Mouse (Mus musculus): ENCODE measurements around the gene Tmem179. TPM values are rescaled to one million over a fixed set of nuclear protein-coding genes. Genes with fewer than 3 reads are reported as not detected.

Gene Tmem179
- polyA plus RNA-seq, 1 experiment from 2014 or later: 84.0 TPM

GRCm38 (mm10) chr12:112490444-112490939 lies 26.1 kb downstream of the Tmem179 start:
- WGBS: 52% methylated on average over 3 of the region's 3 CpGs
- Histone ChIP-seq H3K4me1 (peaks cover 16% of the 10 kb centered on the region), H3K36me3 (no peaks in the 10 kb centered on the region), H3K27me3 (replicated peaks) (peaks cover 11% of the 10 kb centered on the region; the same call in 1 of the 2 replicates), H3K4me2 (no peak overlapping the region), H3K4me3 (replicated peaks) (no peak overlapping the region), H3K9ac (replicated peaks) (no peak overlapping the region), H3K9me3 (replicated peaks) (no peaks in the 10 kb centered on the region), H3K27ac (replicated peaks) (0 out of 2 replicates have a peak overlapping the region, but pooled peaks have one; percentile 30)
- 0 out of 2 replicates have a peak, but pooled peaks have one; percentile 21 for ATAC-seq (ENCODE audit: low FRiP score)

GRCm38 (mm10) chr12:112489535-112489934 lies 27.0 kb downstream of the Tmem179 start:
- no peak overlapping the region for H3K27ac ChIP-seq (replicated peaks)
- H3K36me3 ChIP-seq: no peaks in the 10 kb centered on the region
- H3K4me3 ChIP-seq (replicated peaks): no peak overlapping the region
- ATAC-seq (ENCODE audit: low FRiP score): no peak
- H3K4me1 ChIP-seq: peaks cover 16% of the 10 kb centered on the region
- peaks cover 11% of the 10 kb centered on the region; the same call in 1 of the 2 replicates for H3K27me3 ChIP-seq (replicated peaks)
- 91% methylated on average over 9 of the region's 9 CpGs for WGBS
- H3K9ac ChIP-seq (replicated peaks): no peak overlapping the region
- no peak overlapping the region for H3K4me2 ChIP-seq
- H3K9me3 ChIP-seq (replicated peaks): no peaks in the 10 kb centered on the region

GRCm38 (mm10) chr12:112489134-112489533 lies 27.4 kb downstream of the Tmem179 start, which contains the start of gene A530016L24Rik:
Gene A530016L24Rik, plus strand, starts transcription at chr12:112489448.
- Histone ChIP-seq H3K9ac (replicated peaks) (no peak within 1 kb of the TSS), H3K27ac (replicated peaks) (no peak within 1 kb of the TSS), H3K4me1 (peaks cover 20% of the 10 kb centered on the region), H3K36me3 (no peaks in the 10 kb centered on the region), H3K4me3 (replicated peaks) (no peak within 1 kb of the TSS), H3K27me3 (replicated peaks) (peaks cover 11% of the 10 kb centered on the region; the same call in 1 of the 2 replicates), H3K4me2 (no peak within 1 kb of the TSS), H3K9me3 (replicated peaks) (no peaks in the 10 kb centered on the region)
- WGBS: 95% methylated on average over 8 of the region's 8 CpGs
- no peak for ATAC-seq (ENCODE audit: low FRiP score)

- Histone ChIP-seq H3K27ac (replicated peaks) (no peak overlapping the region), H3K4me3 (replicated peaks) (no peak overlapping the region), H3K4me1 (peaks cover 55% of the 10 kb centered on the region), H3K27me3 (replicated peaks) (peaks cover 30% of the 10 kb centered on the region), H3K9ac (replicated peaks) (no peak overlapping the region), H3K4me2 (peak overlapping the region; percentile 19), H3K9me3 (replicated peaks) (no peaks in the 10 kb centered on the region), H3K36me3 (no peaks in the 10 kb centered on the region)
- peak; percentile 71 for ATAC-seq (ENCODE audit: low FRiP score)
- 8% methylated on average over 9 of the region's 9 CpGs for WGBS
These were observed 42.8 kb downstream of the Tmem179 start for GRCm38 (mm10) chr12:112473777-112474176.

- WGBS: 32% methylated on average over 5 of the region's 5 CpGs
- no peak overlapping the region for H3K9ac ChIP-seq (replicated peaks)
- no peaks in the 10 kb centered on the region for H3K9me3 ChIP-seq (replicated peaks)
- H3K27ac ChIP-seq (replicated peaks): peak overlapping the region; percentile 41; the same call in 1 of the 2 replicates
- peaks cover 52% of the 10 kb centered on the region for H3K4me1 ChIP-seq
- H3K4me3 ChIP-seq (replicated peaks): no peak overlapping the region
- H3K4me2 ChIP-seq: no peak overlapping the region
- H3K36me3 ChIP-seq: no peaks in the 10 kb centered on the region
- ATAC-seq (ENCODE audit: low FRiP score): no peak
- peaks cover 27% of the 10 kb centered on the region for H3K27me3 ChIP-seq (replicated peaks)
These were observed 46.3 kb downstream of the Tmem179 start for GRCm38 (mm10) chr12:112470216-112470615.

- no peak overlapping the region for H3K4me3 ChIP-seq (replicated peaks)
- no peak overlapping the region for H3K4me2 ChIP-seq
- no peak overlapping the region for H3K27ac ChIP-seq (replicated peaks)
- no peak for ATAC-seq (ENCODE audit: low FRiP score)
- H3K9me3 ChIP-seq (replicated peaks): no peaks in the 10 kb centered on the region
- WGBS: 81% methylated on average over 7 of the region's 7 CpGs
- no peak overlapping the region for H3K9ac ChIP-seq (replicated peaks)
- H3K4me1 ChIP-seq: peaks cover 57% of the 10 kb centered on the region
- H3K27me3 ChIP-seq (replicated peaks): peaks cover 20% of the 10 kb centered on the region; the same call in 1 of the 2 replicates
- no peaks in the 10 kb centered on the region for H3K36me3 ChIP-seq
These were observed 47.2 kb downstream of the Tmem179 start for GRCm38 (mm10) chr12:112469393-112469792.

GRCm38 (mm10) chr12:112467387-112467786 lies 49.2 kb downstream of the Tmem179 start:
- no peak for ATAC-seq (ENCODE audit: low FRiP score)
- Histone ChIP-seq H3K4me3 (replicated peaks) (no peak overlapping the region), H3K4me2 (no peak overlapping the region), H3K9me3 (replicated peaks) (no peaks in the 10 kb centered on the region), H3K27ac (replicated peaks) (no peak overlapping the region), H3K36me3 (no peaks in the 10 kb centered on the region), H3K9ac (replicated peaks) (no peak overlapping the region), H3K4me1 (peaks cover 42% of the 10 kb centered on the region), H3K27me3 (replicated peaks) (peaks cover 18% of the 10 kb centered on the region; the same call in 1 of the 2 replicates)
- 80% methylated on average over 9 of the region's 10 CpGs for WGBS

- no peak for ATAC-seq (ENCODE audit: low FRiP score)
- H3K27ac ChIP-seq (replicated peaks): no peak overlapping the region
- H3K36me3 ChIP-seq: no peaks in the 10 kb centered on the region
- peaks cover 37% of the 10 kb centered on the region for H3K4me1 ChIP-seq
- H3K4me3 ChIP-seq (replicated peaks): no peak overlapping the region
- H3K9me3 ChIP-seq (replicated peaks): no peaks in the 10 kb centered on the region
- H3K9ac ChIP-seq (replicated peaks): no peak overlapping the region
- H3K27me3 ChIP-seq (replicated peaks): 0 out of 2 replicates have a peak, but pooled peaks cover 6% of the 10 kb centered on the region
- no peak overlapping the region for H3K4me2 ChIP-seq
- WGBS: 96% methylated on average over 17 of the region's 17 CpGs
These were observed 50.6 kb downstream of the Tmem179 start for GRCm38 (mm10) chr12:112465928-112466327.

GRCm38 (mm10) chr12:112464516-112464915 lies 52.0 kb downstream of the Tmem179 start:
- no peak overlapping the region for H3K4me3 ChIP-seq (replicated peaks)
- H3K9ac ChIP-seq (replicated peaks): no peak overlapping the region
- no peaks in the 10 kb centered on the region for H3K9me3 ChIP-seq (replicated peaks)
- WGBS: 63% methylated on average over 3 of the region's 3 CpGs
- peak overlapping the region; percentile 45 for H3K27ac ChIP-seq (replicated peaks)
- peaks cover 9% of the 10 kb centered on the region; the same call in 1 of the 2 replicates for H3K27me3 ChIP-seq (replicated peaks)
- no peaks in the 10 kb centered on the region for H3K36me3 ChIP-seq
- H3K4me2 ChIP-seq: no peak overlapping the region
- no peak for ATAC-seq (ENCODE audit: low FRiP score)
- H3K4me1 ChIP-seq: peaks cover 28% of the 10 kb centered on the region

GRCm38 (mm10) chr12:112463750-112464444 lies 52.6 kb downstream of the Tmem179 start:
- 86% methylated on average over 3 of the region's 3 CpGs for WGBS
- Histone ChIP-seq H3K4me3 (replicated peaks) (no peak overlapping the region), H3K4me1 (peaks cover 27% of the 10 kb centered on the region), H3K27me3 (replicated peaks) (peaks cover 12% of the 10 kb centered on the region; the same call in 1 of the 2 replicates), H3K9ac (replicated peaks) (no peak overlapping the region), H3K9me3 (replicated peaks) (no peaks in the 10 kb centered on the region), H3K27ac (replicated peaks) (no peak overlapping the region), H3K36me3 (no peaks in the 10 kb centered on the region), H3K4me2 (no peak overlapping the region)
- ATAC-seq (ENCODE audit: low FRiP score): no peak

GRCm38 (mm10) chr12:112463209-112463608 lies 53.3 kb downstream of the Tmem179 start:
- H3K9me3 ChIP-seq (replicated peaks): no peaks in the 10 kb centered on the region
- H3K9ac ChIP-seq (replicated peaks): no peak overlapping the region
- WGBS: 80% methylated on average over 4 of the region's 4 CpGs
- H3K27me3 ChIP-seq (replicated peaks): peaks cover 12% of the 10 kb centered on the region; the same call in 1 of the 2 replicates
- no peak for ATAC-seq (ENCODE audit: low FRiP score)
- no peaks in the 10 kb centered on the region for H3K36me3 ChIP-seq
- no peak overlapping the region for H3K4me3 ChIP-seq (replicated peaks)
- H3K27ac ChIP-seq (replicated peaks): no peak overlapping the region
- H3K4me2 ChIP-seq: no peak overlapping the region
- peaks cover 26% of the 10 kb centered on the region for H3K4me1 ChIP-seq

- WGBS: 12% methylated on average over 12 of the region's 12 CpGs
- Histone ChIP-seq H3K36me3 (no peaks in the 10 kb centered on the region), H3K4me1 (peaks cover 34% of the 10 kb centered on the region), H3K4me2 (no peak overlapping the region), H3K27ac (replicated peaks) (no peak overlapping the region), H3K4me3 (replicated peaks) (no peak overlapping the region), H3K9ac (replicated peaks) (0 out of 2 replicates have a peak overlapping the region, but pooled peaks have one; percentile 4), H3K27me3 (replicated peaks) (peaks cover 12% of the 10 kb centered on the region; the same call in 1 of the 2 replicates), H3K9me3 (replicated peaks) (no peaks in the 10 kb centered on the region)
- ATAC-seq (ENCODE audit: low FRiP score): no peak
These were observed 54.1 kb downstream of the Tmem179 start for GRCm38 (mm10) chr12:112462423-112462822.
